Mouse (Mus musculus): ENCODE measurements at regions not wholly inside any gene's neighbourhood (a gene's known extent, or its start where the extent isn't known, plus 50 kb on each side); places are given as distances from the start of the nearest gene placed in this dataset.

DNA sequence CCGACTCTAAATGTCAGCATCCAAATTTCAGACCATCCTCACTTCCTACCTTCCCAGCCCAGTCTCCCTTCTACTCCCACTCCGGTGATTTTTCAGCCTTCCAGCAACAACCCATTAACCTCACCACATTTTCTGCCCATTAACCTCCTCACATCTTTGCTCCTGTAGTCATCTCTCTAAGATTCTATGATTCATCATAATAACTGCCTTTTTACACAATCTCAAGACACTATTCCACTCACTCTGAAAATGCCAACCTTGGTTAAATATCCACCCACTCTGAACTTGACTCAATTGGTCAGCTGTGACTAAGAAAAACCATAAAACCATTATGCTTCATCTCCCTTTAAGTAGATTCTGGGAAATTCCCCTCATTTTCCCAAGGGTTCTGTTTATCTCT, 403.3 kb upstream of the Npsr1 start:
- TF ChIP-seq EP300 (IDR thresholded peaks at IDR 0.05; ENCODE audit: low read depth), result no peak
- TF ChIP-seq CTCF (IDR thresholded peaks at IDR 0.05; ENCODE audit: low read depth), result no peak
